Mouse (Mus musculus) spleen, postnatal 4 days (tissue): Measurements from ENCODE around the gene Cln5.
A peak's percentile ranks its signal among the peaks of the same experiment; 100 is the strongest.

Experiments used
- DNase-seq, 2 experiments: peaks; one replicate each; pipeline ENCODE4 v3.0.0; 2022; ENCODE audit warnings: low spot score in 2 of 2

Gene Cln5

DNA sequence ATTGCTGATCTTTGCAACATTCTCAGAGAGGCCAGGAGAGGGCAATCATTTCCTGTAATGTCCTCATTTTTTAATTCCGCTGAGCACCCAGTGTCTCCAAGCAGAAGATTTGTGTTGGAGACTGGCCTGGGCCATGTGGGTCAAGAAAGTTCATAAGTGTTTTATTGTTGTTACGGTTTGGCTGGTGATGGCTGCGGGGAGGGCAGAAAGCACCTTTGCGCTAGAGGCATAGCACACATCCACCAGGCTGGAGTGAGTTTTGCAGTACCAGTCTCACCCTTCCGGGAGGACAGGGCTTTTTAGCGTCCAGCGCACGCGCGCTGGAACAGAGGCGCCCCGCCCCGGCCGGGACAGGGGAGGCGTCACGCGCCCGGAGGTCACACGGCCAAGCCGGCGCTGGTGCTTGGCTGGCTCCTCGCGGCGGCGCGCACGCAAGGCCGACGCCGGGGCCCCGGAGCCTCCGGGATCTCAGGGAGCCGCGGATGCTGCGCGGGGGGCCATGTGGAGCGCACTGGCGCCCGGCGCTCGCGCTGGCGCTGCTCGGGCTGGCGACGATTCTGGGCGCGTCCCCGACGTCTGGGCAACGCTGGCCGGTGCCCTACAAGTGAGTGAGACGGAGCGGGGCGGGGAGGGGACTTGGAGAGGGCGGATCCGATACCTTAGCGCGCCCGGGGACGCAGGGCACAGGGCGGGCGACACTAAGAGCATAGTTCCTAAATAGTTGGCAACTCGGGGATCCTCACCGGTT, at the start of gene Cln5:
Cln5 (plus strand) TSS at position 353 of the 748 bp plus-strand sequence.
- DNase-seq: peak; percentile 92 to 95

GRCm38 (mm10) chr14:103029203-103029602, 40.8 kb upstream of the Cln5 start:
- no peak for DNase-seq

- peak; percentile 21 to 66 for DNase-seq
These were observed 36.7 kb upstream of the Cln5 start for GRCm38 (mm10) chr14:103033271-103033823.

- DNase-seq: no peak
These were observed 35.9 kb upstream of the Cln5 start for GRCm38 (mm10) chr14:103034076-103034475.

DNA sequence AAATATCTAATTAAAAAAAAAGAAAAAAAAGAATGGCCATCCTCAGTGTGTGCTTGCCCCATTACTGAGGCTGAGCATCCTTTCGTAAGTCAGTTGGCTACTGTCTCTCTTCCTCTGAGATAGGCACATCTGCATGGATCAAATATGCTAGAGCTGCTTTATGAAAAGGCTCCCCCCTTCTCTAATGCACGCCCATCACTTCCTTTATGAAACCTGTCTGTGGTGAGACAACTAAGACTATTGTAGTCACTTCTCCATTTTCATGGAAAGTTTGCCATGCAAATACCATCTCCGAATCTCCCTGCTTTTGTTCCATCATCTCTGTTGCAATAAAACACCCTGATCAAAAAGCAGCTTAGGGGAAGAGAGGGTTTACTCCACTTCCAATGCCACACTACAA, 33.0 kb upstream of the Cln5 start:
- DNase-seq: no peak

- DNase-seq: no peak
These were observed 23.3 kb upstream of the Cln5 start, which contains the start of gene Acod1 for GRCm38 (mm10) chr14:103046677-103047076. Acod1 (plus strand) TSS chr14:103046977.

GRCm38 (mm10) chr14:103048292-103049086, 21.5 kb upstream of the Cln5 start:
- DNase-seq: no peak

GRCm38 (mm10) chr14:103051159-103051769, 18.8 kb upstream of the Cln5 start:
- peak; percentile 80 to 92 for DNase-seq

DNA sequence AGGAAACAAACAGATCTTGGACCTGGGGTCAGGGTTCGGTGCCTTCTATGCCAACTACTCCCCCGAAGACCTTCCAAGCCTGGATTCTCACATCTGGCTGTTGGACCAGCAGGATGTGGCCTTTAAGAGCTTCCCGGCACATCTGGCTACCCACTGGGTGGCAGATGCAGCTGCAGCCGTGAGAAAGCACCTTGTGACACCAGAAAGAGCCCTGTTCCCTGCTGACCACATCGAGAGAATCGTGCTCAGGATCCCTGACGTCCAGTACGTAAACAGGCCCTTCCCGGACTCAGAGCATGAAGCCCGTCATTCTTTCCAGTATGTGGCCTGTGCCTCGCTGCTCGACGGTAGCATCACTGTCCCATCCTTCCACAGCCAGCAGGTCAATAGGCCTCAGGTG, 15.3 kb upstream of the Cln5 start:
- peak in 1 of 2 experiments; percentile 57 for DNase-seq

DNA sequence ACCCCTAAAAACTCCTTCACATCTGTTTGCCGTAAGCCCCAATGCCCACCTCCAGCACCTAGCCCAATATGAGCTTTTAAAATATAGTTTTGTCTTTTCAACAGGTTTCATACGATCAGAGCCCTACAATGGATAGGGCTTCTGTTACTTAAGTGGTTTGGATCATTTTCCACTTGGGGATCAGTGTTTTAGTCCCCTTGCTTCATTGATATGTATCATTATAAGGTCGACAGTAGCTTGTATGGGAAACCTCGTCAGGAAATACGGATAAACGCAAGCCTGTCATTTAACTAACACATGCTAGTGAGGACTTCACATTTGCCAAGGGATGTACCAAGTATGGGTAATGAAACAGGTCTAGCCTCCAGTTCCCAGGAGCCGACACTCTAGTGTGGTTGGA, 13.4 kb upstream of the Cln5 start:
- no peak for DNase-seq

- DNase-seq: peak; percentile 28 to 67
These were observed 11.0 kb upstream of the Cln5 start for GRCm38 (mm10) chr14:103058998-103059397.

DNA sequence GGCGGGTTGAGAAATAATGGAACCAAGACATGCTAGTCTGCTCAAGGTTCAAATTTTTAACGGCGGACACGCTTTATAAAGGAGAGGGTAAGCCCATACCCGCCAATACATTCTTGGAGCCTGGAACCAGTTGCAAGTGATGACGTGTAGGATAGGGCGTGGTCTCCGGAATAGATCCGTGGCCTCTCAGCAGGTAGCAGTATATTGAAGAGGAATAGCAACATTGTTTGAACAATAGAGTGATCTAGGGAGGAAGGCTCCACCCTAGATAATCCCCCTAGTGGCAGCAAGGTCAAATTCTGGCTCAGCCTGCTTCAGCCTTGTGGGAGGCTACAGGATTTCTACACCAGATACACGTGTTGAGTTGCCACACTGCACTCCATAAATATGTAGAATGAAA, 10.5 kb upstream of the Cln5 start:
- peak; percentile 16 to 55 for DNase-seq

- DNase-seq: peak; percentile 79 to 90
These were observed 4.5 kb upstream of the Cln5 start for GRCm38 (mm10) chr14:103065294-103066167.

DNA sequence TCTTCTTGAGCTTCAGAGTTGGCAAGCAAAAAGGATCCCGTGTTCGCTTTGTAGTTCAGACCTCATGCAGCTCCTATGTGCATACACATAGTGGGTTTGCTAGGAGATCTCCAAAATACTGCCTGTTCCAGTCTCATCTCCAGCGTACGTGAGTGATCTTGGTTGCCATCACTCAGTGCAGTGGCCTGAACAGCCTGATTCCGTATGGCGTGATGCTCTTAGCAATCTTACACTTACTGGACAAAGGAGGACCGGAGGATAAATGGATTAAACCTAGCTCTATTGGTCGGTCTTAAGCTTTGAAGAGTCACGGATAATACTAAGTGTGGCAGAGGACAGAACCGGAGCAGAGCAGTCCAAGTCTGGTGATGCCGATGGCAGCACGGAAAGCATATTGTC, 552 bp upstream of the Cln5 start:
- DNase-seq: peak in 1 of 2 experiments; percentile 57

DNA sequence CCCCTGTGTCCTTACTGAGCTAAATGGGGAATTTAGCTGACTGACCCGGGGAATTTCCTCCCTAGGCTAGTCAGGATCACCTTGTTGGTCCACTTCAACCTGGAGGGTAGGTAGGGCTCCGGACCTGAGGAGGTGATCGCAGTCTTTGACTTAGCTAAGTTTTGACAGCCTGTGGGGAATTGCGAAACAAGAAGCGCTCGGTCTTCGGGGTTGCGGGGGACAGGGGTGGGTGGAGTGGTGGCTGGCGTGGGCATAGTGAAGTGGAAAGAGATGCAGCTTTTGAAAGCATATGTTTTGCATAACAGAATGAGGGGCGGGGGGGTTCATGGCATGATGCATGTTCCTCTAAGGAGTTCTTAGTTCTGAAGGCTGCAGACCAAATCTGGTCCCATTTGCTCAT, 774 bp downstream of the Cln5 start:
- peak; percentile 38 to 74 for DNase-seq

GRCm38 (mm10) chr14:103071471-103071870, 1.5 kb downstream of the Cln5 start:
- DNase-seq: peak in 1 of 2 experiments; percentile 47

- peak in 1 of 2 experiments; percentile 54 for DNase-seq
These were observed 2.7 kb downstream of the Cln5 start for GRCm38 (mm10) chr14:103072731-103073130.

DNA sequence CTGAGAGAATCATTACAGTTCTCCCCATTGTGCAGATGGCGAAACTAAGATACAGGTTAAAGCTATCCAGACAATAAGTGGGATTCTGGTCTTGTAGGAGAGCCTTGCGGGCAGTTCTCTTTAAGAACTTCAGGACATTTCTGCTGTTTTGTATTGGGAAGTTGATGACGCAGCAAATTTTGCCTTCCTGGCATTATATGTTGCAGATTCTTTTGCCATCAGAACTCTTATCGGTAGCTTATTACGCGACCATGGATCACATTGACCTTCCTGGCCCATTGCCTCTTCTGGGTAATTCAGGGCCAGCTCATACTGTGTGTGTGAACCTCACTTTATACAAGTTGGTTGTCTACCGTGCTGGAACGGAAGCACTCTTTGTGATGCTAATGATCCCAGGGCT, 3.8 kb downstream of the Cln5 start:
- DNase-seq: no peak

- no peak for DNase-seq
These were observed 5.2 kb downstream of the Cln5 start for GRCm38 (mm10) chr14:103075166-103075565.

DNA sequence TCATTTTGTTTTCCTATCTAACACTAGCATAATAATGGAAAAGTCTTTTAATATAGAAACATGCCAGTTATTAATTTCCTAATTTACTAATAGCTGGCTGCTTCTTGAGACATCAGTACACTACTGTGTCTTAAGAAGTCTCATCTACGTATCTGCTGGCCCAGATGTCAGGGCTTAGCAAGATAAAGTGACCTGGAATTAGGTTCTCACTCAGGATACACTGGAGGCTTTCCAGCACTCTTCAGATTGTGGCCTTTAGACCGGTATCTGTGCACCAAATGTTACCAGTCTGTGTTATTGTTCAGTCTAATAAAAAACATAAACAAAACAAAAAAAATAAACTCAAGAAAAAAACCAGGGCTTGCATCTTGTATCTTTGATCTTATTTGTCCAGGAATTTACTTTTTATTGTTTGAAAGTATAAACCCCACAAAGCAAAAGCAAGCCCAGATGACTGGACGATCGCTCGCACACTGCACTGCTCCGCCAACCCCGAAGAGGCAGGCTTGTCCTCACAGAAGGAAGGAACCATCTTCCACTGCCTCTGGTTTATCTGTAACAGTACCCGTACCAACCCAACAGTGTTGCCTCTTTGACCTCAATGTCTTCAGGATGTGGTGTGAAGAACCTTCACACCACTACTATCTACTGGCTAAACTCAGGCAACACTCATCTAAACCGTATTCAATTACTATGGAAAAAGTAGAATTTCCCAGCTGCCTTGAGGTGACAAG, 7.4 kb downstream of the Cln5 start:
- peak in 1 of 2 experiments; percentile 41 for DNase-seq
